Mouse (Mus musculus): ENCODE data around the gene Zdhhc18. TPM values are rescaled to one million over a fixed set of nuclear protein-coding genes. Genes with fewer than 3 reads are reported as not detected.

Gene Zdhhc18
- total and polyA plus RNA-seq, 3 experiments, result 6.7 to 15.6 TPM; not detected in 1

- Histone ChIP-seq H3K9me3 (replicated peaks; ENCODE audit: insufficient read depth, low read length) (no peaks in the 10 kb centered on the region), H3K79me2 (ENCODE audit: control insufficient read depth, insufficient read depth, low read length, poor library complexity) (peaks cover 4% of the 10 kb centered on the region; the same call in 1 of the 2 replicates), H3K27me3 (ENCODE audit: control insufficient read depth in 1 of 2, insufficient read depth in 2 of 2, low read length in 2 of 2) (no peaks in the 10 kb centered on the region), H3K4me1 (ENCODE audit: control insufficient read depth in 1 of 2, insufficient read depth in 2 of 2, low read length in 2 of 2) (no peaks in the 10 kb centered on the region; a peak in 1 of 4 replicates), H3K27ac (ENCODE audit: control insufficient read depth, low read depth, low read length) (no peak overlapping the region), H3K4me3 (ENCODE audit: control insufficient read depth in 1 of 2, insufficient read depth in 1 of 2, low read depth in 2 of 2, low read length in 2 of 2) (no peak overlapping the region), H3K36me3 (ENCODE audit: control insufficient read depth in 1 of 2, insufficient read depth in 2 of 2, low read length in 2 of 2) (no peaks in the 10 kb centered on the region), H3K9ac (ENCODE audit: control insufficient read depth, low read depth, low read length, poor library complexity, severe bottlenecking) (no peak overlapping the region)
- no peak for DNase-seq (ENCODE audit: low read depth, low spot score)
- TF ChIP-seq E2F4 (IDR thresholded peaks at IDR 0.05; ENCODE audit: borderline replicate concordance, low read depth, low read length), result no peak
- TF ChIP-seq POLR2A (IDR thresholded peaks at IDR 0.05; ENCODE audit: control insufficient read depth in 1 of 2, insufficient read depth in 1 of 2, low read depth in 1 of 2, low read length in 2 of 2, poor library complexity in 1 of 2), result no peak
- TF ChIP-seq UBTF (IDR thresholded peaks at IDR 0.05; ENCODE audit: borderline replicate concordance, insufficient read depth, low read depth, low read length), result no peak
- TF ChIP-seq RAD21 (IDR thresholded peaks at IDR 0.05; ENCODE audit: low read depth, low read length), result no peak
- no peak for TF ChIP-seq MAZ (IDR thresholded peaks at IDR 0.05; ENCODE audit: low read depth, low read length)
- no peak for TF ChIP-seq KAT2A (conservative IDR thresholded peaks at IDR 0.05; ENCODE audit: low read depth, low read length)
- TF ChIP-seq MEF2A (IDR thresholded peaks at IDR 0.05; ENCODE audit: extremely low read depth, insufficient replicate concordance, low read depth, low read length, poor library complexity, severe bottlenecking), result no peak
- no peak for TF ChIP-seq ZNF384 (IDR thresholded peaks at IDR 0.05; ENCODE audit: low read depth, low read length)
- no peak for TF ChIP-seq ZC3H11A (IDR thresholded peaks at IDR 0.05; ENCODE audit: low read depth, low read length)
- no peak for TF ChIP-seq RCOR1 (IDR thresholded peaks at IDR 0.05; ENCODE audit: low read depth, low read length)
- no peak for TF ChIP-seq HCFC1 (IDR thresholded peaks at IDR 0.05; ENCODE audit: low read depth, low read length)
- TF ChIP-seq ZKSCAN1 (IDR thresholded peaks at IDR 0.05; ENCODE audit: low read depth, low read length), result no peak
- no peak for TF ChIP-seq GATA1 (IDR thresholded peaks at IDR 0.05; ENCODE audit: low read depth, low read length)
- TF ChIP-seq SIN3A (IDR thresholded peaks at IDR 0.05; ENCODE audit: low read length), result no peak
- no peak for TF ChIP-seq CHD1 (IDR thresholded peaks at IDR 0.05; ENCODE audit: low read depth, low read length)
- TF ChIP-seq NELFE (IDR thresholded peaks at IDR 0.05; ENCODE audit: low read depth, low read length), result no peak
Measured at GRCm38 (mm10) chr4:133570066-133570466, 79.9 kb downstream of the Zdhhc18 start.

- Histone ChIP-seq H3K4me1 (ENCODE audit: control insufficient read depth in 1 of 2, insufficient read depth in 2 of 2, low read length in 2 of 2) (no peaks in the 10 kb centered on the region; a peak in 1 of 4 replicates), H3K79me2 (ENCODE audit: control insufficient read depth, insufficient read depth, low read length, poor library complexity) (no peaks in the 10 kb centered on the region), H3K9ac (ENCODE audit: control insufficient read depth, low read depth, low read length, poor library complexity, severe bottlenecking) (no peak overlapping the region), H3K27me3 (ENCODE audit: control insufficient read depth in 1 of 2, insufficient read depth in 2 of 2, low read length in 2 of 2) (no peaks in the 10 kb centered on the region), H3K9me3 (replicated peaks; ENCODE audit: insufficient read depth, low read length) (no peaks in the 10 kb centered on the region), H3K27ac (ENCODE audit: control insufficient read depth, low read depth, low read length) (no peak overlapping the region), H3K36me3 (ENCODE audit: control insufficient read depth in 1 of 2, insufficient read depth in 2 of 2, low read length in 2 of 2) (no peaks in the 10 kb centered on the region), H3K4me3 (ENCODE audit: control insufficient read depth in 1 of 2, insufficient read depth in 1 of 2, low read depth in 2 of 2, low read length in 2 of 2) (no peak overlapping the region)
- TF ChIP-seq MYC (IDR thresholded peaks at IDR 0.05; ENCODE audit: low read depth, low read length) (no peak), TAL1 (IDR thresholded peaks at IDR 0.05; ENCODE audit: low read length) (no peak)
- DNase-seq (ENCODE audit: low read depth, low spot score), result no peak
Measured at GRCm38 (mm10) chr4:133569291-133570065, 80.5 kb downstream of the Zdhhc18 start.
